Mouse (Mus musculus): ENCODE data around the gene Lamb1.

Lamb1 gene

DNA sequence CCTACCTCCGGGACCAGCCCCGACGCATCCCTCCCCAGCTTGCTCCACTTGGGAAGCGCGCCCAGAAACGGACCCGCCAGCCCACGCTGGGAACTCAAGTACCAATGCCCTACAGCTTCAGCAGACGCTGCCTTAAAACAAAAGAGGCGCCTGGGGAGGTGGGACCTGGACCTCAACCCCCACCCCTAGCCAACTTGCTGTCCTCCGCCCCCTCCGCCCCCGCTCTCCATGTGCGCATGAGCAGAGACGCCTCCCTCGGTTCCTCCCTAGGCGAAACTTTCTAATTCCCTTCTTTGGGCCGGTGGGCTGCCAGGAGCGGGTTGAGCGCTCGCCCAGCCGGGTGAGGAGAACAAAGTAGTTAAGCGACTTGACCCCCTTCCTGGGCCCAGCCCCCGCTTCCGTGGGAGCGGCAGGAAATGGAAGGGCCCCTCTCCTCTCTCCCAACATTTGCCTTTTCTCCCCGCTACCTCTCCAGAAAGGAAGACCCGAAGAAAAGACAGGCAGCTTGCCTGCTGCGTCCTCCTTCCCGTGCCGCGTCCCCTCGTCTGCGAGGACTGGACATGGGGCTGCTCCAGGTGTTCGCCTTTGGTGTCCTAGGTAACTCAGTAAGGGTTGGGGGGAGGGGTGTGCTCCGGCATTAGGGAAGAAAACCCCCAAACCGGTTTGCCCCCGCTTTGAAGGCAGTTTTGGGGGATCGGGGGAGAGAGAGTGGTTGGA, at the start of gene Lamb1:
Gene Lamb1, plus strand, starts transcription at position 230 of the 717 bp plus-strand sequence.
- DNase-seq (ENCODE audit: inconsistent age in 2 of 2, low spot score in 1 of 2): peak; percentile 87 to 94

DNA sequence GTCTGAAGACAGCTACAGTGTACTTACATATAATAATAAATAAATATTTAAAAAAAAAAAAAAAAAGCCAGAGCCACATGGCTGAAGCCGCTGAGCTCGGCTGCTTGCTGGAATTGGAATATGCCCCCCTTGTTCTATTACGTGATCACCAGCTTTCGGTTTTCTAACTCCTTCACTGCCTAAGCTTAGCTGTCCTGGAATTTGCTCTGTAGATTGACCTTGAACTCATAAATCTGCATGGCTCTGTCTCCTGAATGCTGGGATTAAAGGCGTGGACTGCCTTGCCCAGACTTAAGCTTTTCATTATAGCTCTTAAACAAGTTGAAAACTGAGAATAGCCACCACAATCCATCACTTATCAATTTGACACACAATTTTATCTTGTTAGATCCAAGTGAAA, 47.8 kb upstream of the Lamb1 start:
- DNase-seq (ENCODE audit: inconsistent age in 2 of 2, low spot score in 1 of 2): peak in 1 of 2 experiments; percentile 66

DNA sequence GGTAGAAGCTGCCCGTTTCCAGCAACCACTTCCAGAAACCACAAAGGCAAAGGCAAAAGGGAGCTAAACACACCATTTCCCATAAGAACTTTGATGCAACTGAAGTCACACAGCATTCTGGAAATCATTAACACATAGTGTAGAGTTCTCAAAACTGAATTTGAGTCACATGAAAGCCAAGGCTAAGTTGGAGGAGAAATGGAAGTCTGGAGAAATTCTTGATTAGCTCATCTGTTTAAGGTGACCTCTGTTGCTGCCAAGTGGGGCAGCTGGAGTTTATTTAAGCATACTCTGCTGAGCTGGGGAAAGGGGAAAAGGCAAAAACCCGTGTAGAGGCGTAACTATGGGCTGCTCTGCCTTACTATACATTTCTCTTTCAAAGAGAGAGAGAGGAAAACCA, 46.3 kb upstream of the Lamb1 start:
- DNase-seq (ENCODE audit: inconsistent age in 2 of 2, low spot score in 1 of 2): peak; percentile 38 to 88

DNA sequence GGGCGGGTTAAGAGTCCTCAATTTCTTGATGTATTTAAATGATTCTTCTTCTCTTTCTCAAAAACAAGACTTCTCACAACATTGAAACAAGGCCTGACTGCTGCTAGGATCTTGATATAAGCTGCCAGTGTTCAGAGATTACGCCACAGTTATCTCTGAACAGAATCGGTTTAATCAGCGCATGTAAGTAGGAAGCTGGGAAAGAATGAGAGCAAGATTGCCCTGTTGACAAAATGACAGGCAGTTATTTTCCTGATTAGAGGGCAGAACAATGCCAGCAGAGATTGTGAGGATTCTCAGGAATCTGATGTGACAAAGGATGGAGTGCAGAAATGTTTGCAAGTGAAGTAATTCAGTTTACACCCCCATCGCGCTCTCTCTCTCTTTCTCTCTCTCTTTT, 43.5 kb upstream of the Lamb1 start:
- no peak for DNase-seq (ENCODE audit: inconsistent age in 2 of 2, low spot score in 1 of 2)

DNA sequence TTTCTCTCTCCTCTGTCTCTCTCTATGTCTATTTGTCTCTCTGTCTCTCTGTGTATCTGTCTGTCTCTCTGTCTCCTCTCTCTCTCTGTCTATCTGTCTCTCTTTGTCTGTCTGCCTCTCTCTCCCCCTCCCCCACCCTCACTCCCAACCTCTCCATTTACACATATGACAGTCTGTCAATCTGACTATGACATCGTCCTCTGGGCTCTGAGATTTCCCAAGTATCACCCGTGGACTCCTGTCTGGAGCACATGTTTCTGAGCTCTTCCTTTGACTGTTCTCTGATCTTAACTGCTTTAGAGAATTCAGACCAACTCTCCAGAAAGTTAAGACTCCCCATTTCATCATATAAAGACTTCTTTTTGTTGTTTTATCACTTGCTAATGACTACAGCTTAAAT, 42.8 kb upstream of the Lamb1 start:
- no peak for DNase-seq (ENCODE audit: inconsistent age in 2 of 2, low spot score in 1 of 2)

DNA sequence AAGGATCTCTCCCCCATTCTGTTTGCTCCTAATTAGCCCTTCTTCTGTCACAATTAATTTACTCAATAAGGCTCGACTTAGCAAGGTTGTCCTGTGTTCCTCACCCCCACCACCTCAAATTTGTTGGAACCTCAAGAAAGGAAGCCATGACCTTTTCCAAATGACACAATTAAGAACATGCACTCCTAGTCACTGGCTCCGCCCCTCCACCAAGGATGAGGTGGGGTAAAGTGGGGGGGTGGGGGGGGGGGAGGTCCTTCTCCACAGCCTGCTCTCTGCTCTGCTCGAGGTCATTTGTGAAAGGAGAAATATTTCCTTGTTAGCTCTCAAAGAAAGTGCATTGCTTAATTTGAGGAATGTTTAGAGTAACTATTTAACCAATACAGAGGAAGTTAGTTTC, 42.3 kb upstream of the Lamb1 start:
- DNase-seq (ENCODE audit: inconsistent age in 2 of 2, low spot score in 1 of 2): peak; percentile 57 to 76

DNA sequence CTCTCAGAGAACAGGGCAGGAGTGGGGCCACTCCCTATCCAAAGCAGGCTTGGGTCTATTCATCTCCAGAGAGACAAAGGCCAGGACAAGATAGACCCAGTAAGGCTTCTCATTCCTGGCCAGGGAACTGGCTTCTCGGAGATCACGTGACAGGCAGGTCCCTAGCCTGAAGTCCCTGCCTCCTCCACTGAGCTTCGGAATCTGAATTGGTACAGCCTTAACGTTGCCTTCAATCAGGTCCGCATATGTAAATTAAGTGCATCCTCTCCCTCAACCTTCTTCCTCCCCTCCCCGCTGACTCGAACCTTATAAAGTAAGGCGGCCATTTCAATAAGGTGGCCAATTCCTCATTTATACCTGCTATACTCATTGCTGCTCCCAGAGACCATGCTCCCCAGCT, 39.6 kb upstream of the Lamb1 start:
- no peak for DNase-seq (ENCODE audit: inconsistent age in 2 of 2, low spot score in 1 of 2)

DNA sequence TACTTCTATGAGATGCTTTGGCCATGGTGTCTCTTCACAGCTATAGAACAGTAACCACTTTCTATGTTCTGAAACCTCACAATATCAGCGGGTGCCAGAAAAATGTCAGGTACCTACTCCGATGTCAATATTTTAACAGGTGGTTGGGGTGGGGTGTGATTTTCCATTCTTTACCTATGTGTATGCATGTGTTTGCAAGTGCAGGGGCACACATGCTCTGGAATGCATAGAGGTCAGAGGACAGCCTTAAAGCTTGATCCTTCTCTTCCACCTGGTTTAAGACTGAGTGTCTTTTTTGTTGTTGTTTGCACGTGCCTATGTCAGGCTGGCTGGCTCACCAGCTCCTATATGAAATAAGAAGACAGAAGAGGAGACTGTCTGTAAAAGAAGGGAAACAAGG, 37.9 kb upstream of the Lamb1 start:
- DNase-seq (ENCODE audit: inconsistent age in 2 of 2, low spot score in 1 of 2): no peak

DNA sequence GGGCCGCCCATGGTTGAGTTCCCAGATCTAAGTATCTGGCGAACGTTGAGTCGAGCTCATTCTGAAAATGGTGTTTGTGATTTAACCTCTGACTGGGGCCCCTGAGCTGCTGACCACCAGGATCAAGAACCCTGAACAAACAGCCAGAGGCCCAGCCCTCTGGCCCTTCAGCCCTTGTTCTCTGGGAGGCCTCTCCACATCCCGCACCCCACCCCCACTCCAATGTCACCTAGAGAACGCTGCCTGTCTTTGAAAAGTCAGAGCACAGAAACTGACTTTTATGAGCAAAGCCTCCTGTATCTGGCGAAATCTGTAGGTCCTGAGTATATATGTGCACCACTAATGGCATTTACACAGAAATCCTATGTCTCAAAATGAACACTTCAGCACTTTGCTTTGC, 36.2 kb upstream of the Lamb1 start:
- DNase-seq (ENCODE audit: inconsistent age in 2 of 2, low spot score in 1 of 2): no peak

DNA sequence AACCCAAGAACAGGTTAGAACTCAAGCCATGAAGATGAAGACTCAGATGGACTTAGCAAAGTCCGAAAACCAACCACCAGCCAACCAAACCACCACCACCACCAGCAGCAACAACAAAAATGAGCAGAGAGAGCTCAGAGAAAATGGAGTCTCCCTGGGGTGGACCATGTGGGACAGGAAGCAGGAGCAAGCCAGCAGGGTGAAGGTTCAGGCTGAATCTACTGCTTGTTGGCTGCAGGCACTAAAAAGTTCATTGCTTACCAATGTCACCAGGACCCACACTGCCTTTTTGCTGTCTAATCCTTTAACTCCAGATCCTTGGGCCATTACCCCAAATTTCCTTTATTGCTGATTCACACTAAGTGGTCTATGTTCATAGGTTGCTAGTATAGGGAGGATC, 32.4 kb upstream of the Lamb1 start:
- DNase-seq (ENCODE audit: inconsistent age in 2 of 2, low spot score in 1 of 2): no peak

DNA sequence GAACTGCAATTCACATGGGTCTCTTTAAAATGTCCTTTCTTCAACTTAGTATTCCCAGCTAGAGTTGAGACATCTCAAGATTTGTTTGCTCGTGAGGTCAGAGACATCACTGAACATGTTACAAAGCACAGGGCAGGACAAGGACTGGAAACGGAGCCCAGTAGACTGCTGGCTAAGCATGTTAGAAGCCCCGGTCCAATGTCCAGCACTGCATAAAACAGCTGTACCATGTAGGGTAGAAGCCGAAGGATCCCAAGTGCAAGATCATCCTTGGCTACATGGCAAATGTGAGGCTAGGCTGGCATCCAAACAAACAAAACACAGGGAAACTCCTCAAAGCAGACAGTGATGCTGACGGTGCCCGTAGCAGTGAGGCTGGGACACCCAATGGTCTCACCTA, 30.0 kb upstream of the Lamb1 start:
- DNase-seq (ENCODE audit: inconsistent age in 2 of 2, low spot score in 1 of 2): no peak

DNA sequence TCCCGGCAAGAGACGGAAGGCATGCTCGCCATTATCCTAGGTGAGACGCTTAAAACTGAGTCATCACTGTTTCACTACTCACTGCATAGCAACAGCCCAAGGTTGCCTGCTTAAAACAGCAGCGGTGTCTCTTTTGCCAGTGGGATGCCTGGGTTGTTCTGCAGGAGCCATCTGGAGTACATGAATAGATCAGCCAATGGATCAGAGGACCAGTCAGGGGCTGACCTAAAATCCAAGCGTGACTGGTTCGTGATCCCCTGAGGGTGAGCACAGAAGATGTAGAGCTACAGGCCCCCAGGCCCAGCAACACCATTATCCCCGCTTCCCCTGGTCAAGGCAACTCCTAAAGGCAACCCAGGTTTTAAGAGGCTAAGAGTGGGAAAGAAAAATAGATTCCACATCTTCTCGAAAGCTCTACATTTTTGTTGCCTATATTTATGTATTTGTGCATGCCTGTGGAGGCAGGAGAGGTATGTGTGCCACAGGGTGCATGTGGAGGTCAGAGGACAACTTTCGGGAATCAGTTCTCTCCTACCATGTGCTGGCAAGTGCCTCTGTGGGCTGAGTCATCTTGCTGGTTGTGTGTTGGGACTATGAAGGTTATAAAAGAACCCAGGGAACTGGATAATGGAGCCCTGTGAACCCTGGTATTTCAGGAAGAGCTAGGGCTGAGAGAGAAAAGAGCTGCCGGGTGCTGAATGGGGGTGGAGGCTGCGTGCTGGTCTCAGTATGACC, 28.0 kb upstream of the Lamb1 start:
- DNase-seq (ENCODE audit: inconsistent age in 2 of 2, low spot score in 1 of 2): peak; percentile 59 to 82

DNA sequence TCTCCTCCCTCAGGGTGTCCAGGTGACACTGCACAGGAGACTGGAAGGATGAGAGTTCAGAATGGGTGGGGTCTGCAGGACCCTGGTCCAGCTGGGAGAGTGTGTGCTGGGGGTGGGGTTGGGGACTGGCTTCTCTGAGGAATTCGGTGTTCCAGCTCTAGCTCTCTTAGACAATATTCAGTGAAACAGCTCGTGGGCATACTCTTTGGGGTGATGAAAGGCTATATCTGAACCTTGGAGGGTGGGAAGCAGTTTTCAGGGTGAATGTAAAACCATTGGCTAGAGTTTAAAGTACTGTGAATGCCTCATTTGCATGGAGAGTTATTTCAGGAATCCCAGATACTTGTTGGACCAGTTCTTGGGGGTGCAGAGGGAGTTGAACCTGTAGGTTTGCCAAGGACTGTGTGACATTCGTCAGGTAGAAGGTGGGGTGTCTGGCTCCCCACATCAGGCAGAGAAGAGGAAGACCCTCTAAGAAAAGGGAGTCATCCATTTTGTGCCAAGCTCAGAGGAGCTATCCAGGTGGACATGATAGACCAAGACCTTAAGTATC, 25.9 kb upstream of the Lamb1 start:
- DNase-seq (ENCODE audit: inconsistent age in 2 of 2, low spot score in 1 of 2): no peak

DNA sequence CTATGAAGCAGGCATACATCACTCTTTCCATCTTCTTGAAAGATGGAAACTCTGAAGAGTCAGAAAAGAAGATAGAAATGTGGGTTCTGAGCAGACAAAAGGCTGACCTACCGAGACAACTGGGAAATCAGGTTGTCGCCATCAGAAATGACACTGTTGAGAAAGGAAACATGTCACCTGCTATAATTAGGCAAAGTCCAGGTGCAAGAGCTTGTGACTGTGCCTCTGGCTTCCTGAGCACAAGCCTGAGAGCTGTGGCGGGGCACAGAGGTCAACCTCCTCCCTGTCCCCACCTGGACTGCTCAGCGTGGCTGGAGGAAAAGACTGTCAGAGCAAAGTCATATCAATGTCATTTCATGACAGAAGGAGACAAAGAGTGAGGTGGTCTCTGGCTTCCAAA, 25.2 kb upstream of the Lamb1 start:
- no peak for DNase-seq (ENCODE audit: inconsistent age in 2 of 2, low spot score in 1 of 2)

DNA sequence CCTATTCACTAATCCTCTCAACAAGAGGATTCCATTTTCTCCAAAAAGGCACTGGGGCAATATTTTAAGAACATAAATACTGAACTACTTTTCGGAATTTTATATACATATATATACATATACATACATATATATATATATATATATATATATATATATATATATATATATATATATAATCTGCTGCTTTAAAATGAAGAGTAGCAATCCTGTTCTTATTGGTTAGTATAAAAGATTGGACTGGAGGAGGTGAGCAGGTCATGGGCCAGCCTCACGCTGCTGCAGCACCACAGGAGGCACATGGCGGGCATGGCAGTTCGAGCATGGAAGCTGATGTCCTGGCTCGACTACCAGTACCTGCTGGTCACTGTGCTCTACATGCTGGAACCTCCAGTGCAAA, 24.6 kb upstream of the Lamb1 start, which contains the start of gene Gm6993:
Gene Gm6993, plus strand, starts transcription at position 301 of the 400 bp plus-strand sequence.
- no peak for DNase-seq (ENCODE audit: inconsistent age in 2 of 2, low spot score in 1 of 2)

DNA sequence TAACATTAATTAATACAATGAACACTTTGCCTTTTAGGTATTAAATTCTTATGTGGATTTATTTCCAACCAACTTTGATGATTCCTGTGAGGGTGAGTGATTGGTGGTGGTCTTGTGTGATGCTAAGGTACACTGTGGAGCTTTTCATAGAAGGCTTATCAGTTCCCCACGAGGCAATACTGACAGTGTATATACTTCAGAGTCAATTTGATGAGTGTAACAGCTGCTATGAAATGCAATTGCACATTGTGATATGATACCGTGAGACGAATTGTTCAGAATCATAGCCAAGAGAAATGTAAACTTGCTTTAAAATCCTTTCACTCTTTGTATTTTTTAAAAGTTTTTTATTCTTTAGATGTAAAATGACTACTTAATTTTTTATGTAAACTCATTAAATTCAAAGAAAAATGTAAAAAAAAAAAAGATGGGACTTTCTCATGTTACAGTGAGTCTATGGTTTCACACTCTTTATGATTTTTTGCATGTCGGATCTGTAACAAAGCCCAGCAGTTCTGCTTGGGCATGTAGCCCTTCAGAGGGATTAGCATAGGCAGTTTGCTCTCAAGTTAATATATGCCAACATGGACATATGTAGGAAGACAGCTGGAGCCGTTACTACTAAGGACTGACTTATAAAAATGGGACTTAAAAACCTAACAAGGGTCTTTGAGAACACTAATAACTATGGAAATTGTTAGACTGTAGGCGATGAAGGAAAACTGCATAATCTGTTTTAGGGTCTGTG, 23.3 kb upstream of the Lamb1 start:
- DNase-seq (ENCODE audit: inconsistent age in 2 of 2, low spot score in 1 of 2): no peak

DNA sequence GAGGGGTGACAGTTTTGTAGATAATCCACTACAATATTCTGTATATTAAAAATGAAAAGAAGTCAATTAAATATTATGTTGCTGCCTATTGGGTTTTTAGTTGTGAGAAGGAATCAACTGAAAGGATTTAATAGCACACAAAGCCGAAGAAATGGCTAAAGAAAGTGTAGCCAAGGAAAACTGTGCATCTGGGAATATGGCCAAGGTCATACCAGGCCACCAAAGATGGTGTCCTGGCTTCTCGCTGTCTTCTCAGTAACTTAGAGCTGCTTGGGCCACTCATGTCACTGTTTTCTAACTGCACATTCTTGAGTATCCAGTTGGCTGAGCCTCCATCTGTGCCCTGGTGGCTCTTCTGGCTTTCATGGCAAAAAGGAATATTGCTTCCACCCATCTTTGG, 21.0 kb upstream of the Lamb1 start:
- no peak for DNase-seq (ENCODE audit: inconsistent age in 2 of 2, low spot score in 1 of 2)

DNA sequence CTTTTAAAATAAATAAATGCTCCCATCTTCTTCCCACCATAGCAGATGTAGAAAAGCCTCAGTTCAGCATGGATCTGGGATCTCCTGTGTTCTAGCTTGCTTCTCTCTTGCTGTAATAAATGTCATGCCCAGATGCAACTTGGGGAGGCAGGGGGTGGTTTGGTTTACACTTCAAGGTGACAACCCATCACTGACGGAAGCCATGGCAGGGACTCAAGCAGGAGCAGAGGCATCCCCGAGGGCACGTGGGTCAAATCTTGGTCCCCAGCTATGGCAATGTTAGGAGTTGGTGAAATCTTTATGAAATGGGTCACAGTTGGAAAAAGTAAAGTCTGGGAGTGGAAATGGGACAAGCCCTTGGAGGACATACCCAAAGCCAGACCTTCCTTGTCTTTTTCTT, 20.3 kb upstream of the Lamb1 start:
- no peak for DNase-seq (ENCODE audit: inconsistent age in 2 of 2, low spot score in 1 of 2)

DNA sequence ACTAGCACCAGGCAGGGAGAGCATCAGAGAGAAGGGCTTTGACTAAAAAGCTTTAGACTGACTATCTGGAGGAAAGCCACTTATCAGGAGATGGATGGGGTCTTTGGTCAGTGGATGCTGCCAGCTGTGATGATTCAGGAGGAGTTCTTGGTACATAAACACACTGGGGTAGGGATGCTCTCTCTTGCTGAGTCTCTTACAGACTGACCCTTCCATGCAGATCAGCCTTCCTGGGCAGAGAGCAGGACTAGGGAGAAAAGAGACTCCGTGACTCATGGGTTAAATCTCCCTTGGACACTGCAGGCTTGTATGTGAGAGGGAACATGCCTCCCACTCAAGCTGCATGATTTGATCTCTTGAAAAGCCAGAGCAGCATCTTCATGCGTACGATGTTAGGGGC, 18.9 kb upstream of the Lamb1 start:
- DNase-seq (ENCODE audit: inconsistent age in 2 of 2, low spot score in 1 of 2): no peak

DNA sequence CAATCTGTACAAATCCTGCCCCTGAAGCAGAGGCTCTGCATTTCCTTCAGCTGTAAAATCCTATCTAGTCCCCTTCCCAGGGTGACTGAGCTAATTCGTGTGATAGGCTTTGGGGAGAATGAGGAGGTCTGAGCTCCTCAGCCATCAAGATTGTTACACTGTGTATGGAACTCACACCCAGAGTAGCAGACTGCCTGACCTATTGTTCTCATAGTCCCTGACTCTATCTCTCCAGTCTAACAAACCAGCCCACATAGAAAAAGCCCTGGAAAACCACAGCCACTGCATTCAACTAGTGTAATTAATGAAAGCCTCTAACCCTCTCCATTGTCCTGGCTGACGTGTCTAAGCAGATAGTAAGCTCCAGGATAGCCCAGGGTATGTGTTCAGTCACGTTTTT, 18.4 kb upstream of the Lamb1 start:
- DNase-seq (ENCODE audit: inconsistent age in 2 of 2, low spot score in 1 of 2): no peak

DNA sequence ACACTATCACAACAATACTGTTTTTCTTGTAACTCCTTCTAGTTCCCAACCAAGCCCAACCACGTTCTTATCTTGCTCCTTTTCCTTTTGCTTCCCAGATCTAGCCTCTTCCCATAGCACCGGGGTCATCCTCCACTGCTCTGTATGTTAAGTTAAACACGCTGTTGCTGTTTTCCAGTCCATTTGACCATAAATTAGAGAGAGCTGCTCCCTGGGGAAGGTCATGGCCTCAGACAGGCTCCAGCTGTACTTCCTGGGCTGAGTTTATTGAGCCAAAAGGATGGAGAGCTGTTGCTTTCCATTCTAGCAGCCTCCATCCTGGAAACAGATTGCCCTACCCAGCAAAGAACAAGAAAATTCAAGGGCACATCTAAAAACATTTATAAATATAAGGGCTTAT, 16.9 kb upstream of the Lamb1 start:
- DNase-seq (ENCODE audit: inconsistent age in 2 of 2, low spot score in 1 of 2): peak in 1 of 2 experiments; percentile 8

DNA sequence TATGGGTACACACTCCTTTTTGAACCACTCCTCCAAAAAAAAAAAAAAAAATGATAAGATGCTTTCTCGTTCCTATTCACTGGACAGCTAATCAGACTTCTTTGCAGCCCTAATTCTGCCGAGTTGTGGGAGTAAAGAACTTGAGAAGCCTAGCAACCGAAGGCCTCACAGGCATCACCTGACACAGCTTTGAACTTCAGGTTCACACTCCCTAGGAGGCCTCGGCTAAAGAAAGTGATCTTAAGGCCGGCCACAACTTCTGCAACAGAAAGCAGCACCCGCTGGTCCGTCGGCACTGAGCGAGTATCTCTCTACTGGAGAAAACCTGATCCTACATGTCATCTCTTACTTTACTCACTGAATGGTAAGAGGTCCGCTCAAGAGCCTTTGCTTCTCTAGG, 16.4 kb upstream of the Lamb1 start:
- DNase-seq (ENCODE audit: inconsistent age in 2 of 2, low spot score in 1 of 2): no peak

All from adrenal gland, adult (tissue).